Mouse (Mus musculus): ENCODE data around the gene Olfr45. TPM values are rescaled to one million over a fixed set of nuclear protein-coding genes. Genes with fewer than 3 reads are reported as not detected.

Olfr45 gene
- not detected in 2 replicates for polyA plus RNA-seq (2012; ENCODE audit: low replicate concordance)

GRCm38 (mm10) chr7:140681651-140682050 is at the start of gene Olfr45:
Olfr45 (plus strand) TSS chr7:140681951.

GRCm38 (mm10) chr7:140646152-140646551 is 35.6 kb upstream of the Olfr45 start, which contains the start of gene Olfr53:
Olfr53 (plus strand) TSS chr7:140646452.

DNA sequence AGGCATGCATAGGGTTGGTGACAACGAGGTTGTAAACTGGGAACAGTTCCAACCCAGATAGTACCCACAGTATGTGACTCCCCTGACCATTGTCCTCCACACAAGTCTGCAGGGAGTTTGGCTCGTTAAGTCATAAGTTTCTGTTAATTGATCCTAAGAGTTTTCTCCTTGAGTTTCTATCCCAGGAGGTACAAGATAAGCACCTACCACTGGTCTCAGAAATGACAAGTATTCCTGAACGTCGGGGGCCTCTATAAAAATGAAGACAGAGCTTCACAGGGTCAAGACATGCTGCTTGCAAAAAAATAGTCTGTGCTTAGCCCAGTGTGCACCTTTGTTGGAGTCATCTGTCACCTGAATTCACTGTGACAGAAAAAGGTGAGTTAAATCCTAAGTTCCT is 22.1 kb upstream of the Olfr45 start, which contains the start of gene Olfr539:
Gene Olfr539, plus strand, starts transcription at position 301 of the 400 bp plus-strand sequence.

DNA sequence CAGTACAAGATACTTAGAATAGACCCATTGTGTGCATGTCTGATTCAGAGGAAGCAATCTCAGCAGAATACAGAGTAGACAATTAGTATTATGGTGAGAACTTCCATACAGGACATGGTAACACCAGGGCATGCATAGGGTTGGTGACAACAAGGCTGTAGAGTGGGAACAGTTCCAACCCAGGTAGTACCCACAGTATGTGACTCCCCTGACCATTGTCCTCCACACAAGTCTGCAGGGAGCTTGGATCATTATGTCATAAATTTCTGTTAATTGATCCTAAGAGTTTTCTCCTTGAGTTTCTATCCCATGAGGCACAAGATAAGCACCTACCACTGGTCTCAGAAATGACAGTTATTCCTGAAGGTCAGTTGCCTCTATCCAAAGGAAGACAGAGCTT is 15.2 kb downstream of the Olfr45 start, which contains the start of gene Olfr541:
Gene Olfr541, plus strand, starts transcription at position 301 of the 400 bp plus-strand sequence.

Other genes starting within 250 kb of the Olfr45 start
- not detected in 2 replicates for gene Olfr533, start 218.6 kb upstream of the Olfr45 start, polyA plus RNA-seq (2012; ENCODE audit: low replicate concordance)
- not detected in 2 replicates for gene Olfr535, start 197.7 kb upstream of the Olfr45 start, polyA plus RNA-seq (2012; ENCODE audit: low replicate concordance)
- not detected in 2 replicates for gene Olfr536, start 174.6 kb upstream of the Olfr45 start, polyA plus RNA-seq (2012; ENCODE audit: low replicate concordance)
- not detected in 2 replicates for gene Olfr538, start 114.1 kb upstream of the Olfr45 start, polyA plus RNA-seq (2012; ENCODE audit: low replicate concordance)
- gene Olfr46, start 80.7 kb upstream of the Olfr45 start, polyA plus RNA-seq (2012; ENCODE audit: low replicate concordance), result not detected in 2 replicates
- not detected in 2 replicates for gene Olfr61, start 53.0 kb upstream of the Olfr45 start, polyA plus RNA-seq (2012; ENCODE audit: low replicate concordance)
- not detected in 2 replicates for gene Olfr53, start 35.5 kb upstream of the Olfr45 start, polyA plus RNA-seq (2012; ENCODE audit: low replicate concordance)
- gene Olfr539, start 22.0 kb upstream of the Olfr45 start, polyA plus RNA-seq (2012; ENCODE audit: low replicate concordance), result not detected in 2 replicates
- not detected in 2 replicates for gene Olfr541, start 15.3 kb downstream of the Olfr45 start, polyA plus RNA-seq (2012; ENCODE audit: low replicate concordance)
- not detected in 2 replicates for gene Cyp2e1, start 81.8 kb downstream of the Olfr45 start, polyA plus RNA-seq (2012; ENCODE audit: low replicate concordance)
- gene Syce1, start 105.9 kb downstream of the Olfr45 start, polyA plus RNA-seq (2012; ENCODE audit: low replicate concordance), result not detected in 2 replicates
- not detected in 2 replicates for gene Zfp941, start 140.2 kb downstream of the Olfr45 start, polyA plus RNA-seq (2012; ENCODE audit: low replicate concordance)
- not detected in 2 replicates for gene Urah, start 153.1 kb downstream of the Olfr45 start, polyA plus RNA-seq (2012; ENCODE audit: low replicate concordance)
- not detected in 2 replicates for gene Scgb1c1, start 163.6 kb downstream of the Olfr45 start, polyA plus RNA-seq (2012; ENCODE audit: low replicate concordance)
- not detected in 2 replicates for gene Odf3, start 165.9 kb downstream of the Olfr45 start, polyA plus RNA-seq (2012; ENCODE audit: low replicate concordance)
- gene Gm45785, start 174.4 kb downstream of the Olfr45 start, polyA plus RNA-seq (2012; ENCODE audit: low replicate concordance), result not detected in 2 replicates
- gene Ric8a, start 175.0 kb downstream of the Olfr45 start, polyA plus RNA-seq (2012; ENCODE audit: low replicate concordance), result 59.0 and 60.4 TPM in 2 replicates
- 1.6 and 5.5 TPM in 2 replicates for gene Bet1l, start 175.6 kb downstream of the Olfr45 start, polyA plus RNA-seq (2012; ENCODE audit: low replicate concordance)
- 24.5 and 69.2 TPM in 2 replicates for gene Psmd13, start 200.0 kb downstream of the Olfr45 start, polyA plus RNA-seq (2012; ENCODE audit: low replicate concordance)
- gene Sirt3, start 200.4 kb downstream of the Olfr45 start, polyA plus RNA-seq (2012; ENCODE audit: low replicate concordance), result 32.7 and 37.1 TPM in 2 replicates
- gene Cox8b, start 218.5 kb downstream of the Olfr45 start, polyA plus RNA-seq (2012; ENCODE audit: low replicate concordance), result not detected in 2 replicates
- gene Nlrp6, start 239.0 kb downstream of the Olfr45 start, polyA plus RNA-seq (2012; ENCODE audit: low replicate concordance), result not detected in 2 replicates